Mouse (Mus musculus): ENCODE data around the gene Med20. TPM values are rescaled to one million over a fixed set of nuclear protein-coding genes. Genes with fewer than 3 reads are reported as not detected.

The Med20 gene
- polyA plus RNA-seq, 1 experiment from 2014 or later = 51.6 TPM

DNA sequence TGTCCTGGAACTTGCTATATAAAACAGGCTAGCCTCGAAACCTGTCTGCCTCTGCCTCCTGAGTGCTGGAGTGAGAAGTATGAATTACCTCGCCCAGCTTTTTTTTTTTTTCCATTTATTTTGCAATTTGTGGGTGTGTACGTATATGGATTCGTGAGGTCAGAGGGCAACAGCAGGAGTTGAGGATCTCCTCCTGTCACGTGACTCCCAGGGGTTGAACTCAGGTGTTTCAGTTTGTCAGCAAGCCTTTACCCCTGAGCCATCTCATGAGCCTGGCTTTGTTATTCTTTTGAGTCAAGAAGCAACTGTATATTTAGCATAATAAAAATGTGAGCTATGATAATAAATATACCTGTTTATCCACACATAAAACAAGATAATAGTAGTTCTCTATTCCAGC lies 44.3 kb downstream of the Med20 start:
- H3K27me3 ChIP-seq (ENCODE audit: control insufficient read depth, insufficient read depth, low read depth, low read length) = no peaks in the 10 kb centered on the region
- no peak overlapping the region for H3K9ac ChIP-seq (ENCODE audit: low read length)
- whole genome bisulfite sequencing = 67% methylated on average over 5 of the region's 5 CpGs
- no peak overlapping the region for H3K27ac ChIP-seq (ENCODE audit: low read length)
- no peaks in the 10 kb centered on the region for H3K9me3 ChIP-seq (ENCODE audit: control insufficient read depth, low read length)
- H3K4me1 ChIP-seq (replicated peaks; ENCODE audit: control insufficient read depth, insufficient read depth, low read length) = no peaks in the 10 kb centered on the region
- no peak overlapping the region for H3K4me3 ChIP-seq (ENCODE audit: low read length)
- ATAC-seq (ENCODE audit: low read depth) = no peak
- no peak overlapping the region for H3K4me2 ChIP-seq (ENCODE audit: low read depth, low read length)
- H3K36me3 ChIP-seq (ENCODE audit: control insufficient read depth, insufficient read depth, low read length) = no peaks in the 10 kb centered on the region

DNA sequence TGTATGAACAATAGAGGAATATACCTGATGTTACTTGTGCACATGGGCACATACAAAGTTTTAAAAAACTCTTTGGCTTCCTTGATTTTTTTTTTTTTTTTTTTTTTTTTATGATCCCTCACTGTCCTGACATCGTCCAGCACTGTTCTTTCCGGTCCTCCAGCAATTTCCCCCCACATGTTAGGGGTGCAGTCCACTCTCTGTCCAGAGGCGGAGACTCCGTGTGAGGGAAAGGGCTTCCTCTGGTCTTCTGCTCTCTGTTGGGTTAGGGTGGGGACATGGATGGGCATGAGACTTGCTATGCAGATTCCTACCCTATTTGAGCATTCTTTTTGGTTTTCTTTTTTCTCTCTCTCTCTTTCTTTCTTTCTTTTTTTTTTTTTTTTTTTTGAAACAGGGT lies 46.5 kb downstream of the Med20 start:
- WGBS = 90% methylated on average over 4 of the region's 4 CpGs
- no peaks in the 10 kb centered on the region for H3K36me3 ChIP-seq (ENCODE audit: control insufficient read depth, insufficient read depth, low read length)
- H3K27ac ChIP-seq (ENCODE audit: low read length) = no peak overlapping the region
- no peak overlapping the region for H3K4me2 ChIP-seq (ENCODE audit: low read depth, low read length)
- H3K9ac ChIP-seq (ENCODE audit: low read length) = no peak overlapping the region
- H3K4me3 ChIP-seq (ENCODE audit: low read length) = no peak overlapping the region
- H3K4me1 ChIP-seq (replicated peaks; ENCODE audit: control insufficient read depth, insufficient read depth, low read length) = no peaks in the 10 kb centered on the region
- H3K27me3 ChIP-seq (ENCODE audit: control insufficient read depth, insufficient read depth, low read depth, low read length) = no peaks in the 10 kb centered on the region
- ATAC-seq (ENCODE audit: low read depth) = no peak
- H3K9me3 ChIP-seq (ENCODE audit: control insufficient read depth, low read length) = no peaks in the 10 kb centered on the region

DNA sequence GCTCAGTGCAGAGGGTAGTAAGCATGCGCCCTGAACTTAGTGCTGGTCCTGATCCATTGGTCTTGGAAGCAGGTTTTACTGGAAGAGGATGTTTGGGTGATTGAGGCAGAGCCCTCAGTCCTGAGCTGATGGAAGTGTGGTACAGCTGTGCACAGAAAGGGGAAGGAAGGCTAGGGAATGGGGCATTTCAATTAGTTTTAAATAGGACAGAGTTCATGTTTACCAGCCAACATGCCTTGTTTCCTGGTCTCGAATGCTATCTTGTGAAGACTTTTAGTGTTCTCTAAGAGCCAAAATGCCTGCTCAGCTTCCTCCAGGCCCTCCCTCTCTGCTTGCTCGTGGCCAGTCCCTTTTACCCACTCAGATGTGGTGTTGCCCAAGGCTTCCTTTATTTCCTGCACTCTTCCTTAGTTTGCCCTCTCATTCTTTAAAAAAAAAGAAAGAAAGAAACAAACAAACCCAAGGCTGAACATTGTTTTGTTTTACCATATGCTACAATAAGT lies 47.4 kb downstream of the Med20 start:
- H3K9me3 ChIP-seq (ENCODE audit: control insufficient read depth, low read length) = no peaks in the 10 kb centered on the region
- H3K27ac ChIP-seq (ENCODE audit: low read length) = no peak overlapping the region
- H3K27me3 ChIP-seq (ENCODE audit: control insufficient read depth, insufficient read depth, low read depth, low read length) = no peaks in the 10 kb centered on the region
- no peaks in the 10 kb centered on the region for H3K4me1 ChIP-seq (replicated peaks; ENCODE audit: control insufficient read depth, insufficient read depth, low read length)
- WGBS = 67% methylated on average over 3 of the region's 3 CpGs
- H3K36me3 ChIP-seq (ENCODE audit: control insufficient read depth, insufficient read depth, low read length) = no peaks in the 10 kb centered on the region
- no peak overlapping the region for H3K4me2 ChIP-seq (ENCODE audit: low read depth, low read length)
- ATAC-seq (ENCODE audit: low read depth) = no peak
- H3K9ac ChIP-seq (ENCODE audit: low read length) = no peak overlapping the region
- H3K4me3 ChIP-seq (ENCODE audit: low read length) = no peak overlapping the region

DNA sequence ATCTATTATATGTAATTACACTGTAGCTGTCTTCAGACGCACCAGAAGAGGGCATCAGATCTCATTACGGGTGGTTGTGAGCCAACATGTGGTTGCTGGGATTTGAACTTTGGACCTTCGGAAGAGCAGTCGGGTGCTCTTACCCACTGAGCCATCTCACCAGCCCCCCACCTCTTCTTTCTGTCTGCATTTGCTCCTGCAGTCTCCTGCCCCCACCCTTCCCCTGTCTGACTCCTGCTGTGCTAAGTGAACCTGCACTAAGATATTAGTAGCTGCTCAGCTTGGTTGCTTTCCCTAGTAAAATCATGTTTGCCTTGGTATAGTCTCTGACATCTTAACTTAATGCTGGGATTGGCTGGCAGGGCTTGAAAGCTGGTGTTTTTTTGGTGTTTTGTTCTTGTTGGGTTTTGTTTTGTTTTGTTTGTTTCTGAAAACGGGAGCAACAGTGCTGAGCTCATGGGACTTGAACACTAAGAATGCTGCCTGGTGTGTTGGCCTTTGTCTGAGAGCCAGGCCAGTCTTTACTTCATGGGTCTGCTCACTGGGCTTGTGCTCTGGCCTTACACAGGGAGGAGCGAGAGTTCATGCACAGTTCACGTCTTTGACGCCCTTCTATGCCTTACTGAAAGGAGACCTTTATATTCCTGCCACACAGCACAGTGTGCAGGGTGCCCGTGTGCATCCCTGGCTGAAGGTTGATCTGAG lies 51.8 kb downstream of the Med20 start:
- no peak for ATAC-seq (ENCODE audit: low read depth)
- no peak overlapping the region for H3K27ac ChIP-seq (ENCODE audit: low read length)
- H3K4me1 ChIP-seq (replicated peaks; ENCODE audit: control insufficient read depth, insufficient read depth, low read length) = no peaks in the 10 kb centered on the region
- H3K9me3 ChIP-seq (ENCODE audit: control insufficient read depth, low read length) = no peaks in the 10 kb centered on the region
- no peaks in the 10 kb centered on the region for H3K36me3 ChIP-seq (ENCODE audit: control insufficient read depth, insufficient read depth, low read length)
- 51% methylated on average over 9 of the region's 9 CpGs for WGBS
- H3K9ac ChIP-seq (ENCODE audit: low read length) = no peak overlapping the region
- no peak overlapping the region for H3K4me2 ChIP-seq (ENCODE audit: low read depth, low read length)
- no peaks in the 10 kb centered on the region for H3K27me3 ChIP-seq (ENCODE audit: control insufficient read depth, insufficient read depth, low read depth, low read length)
- no peak overlapping the region for H3K4me3 ChIP-seq (ENCODE audit: low read length)

DNA sequence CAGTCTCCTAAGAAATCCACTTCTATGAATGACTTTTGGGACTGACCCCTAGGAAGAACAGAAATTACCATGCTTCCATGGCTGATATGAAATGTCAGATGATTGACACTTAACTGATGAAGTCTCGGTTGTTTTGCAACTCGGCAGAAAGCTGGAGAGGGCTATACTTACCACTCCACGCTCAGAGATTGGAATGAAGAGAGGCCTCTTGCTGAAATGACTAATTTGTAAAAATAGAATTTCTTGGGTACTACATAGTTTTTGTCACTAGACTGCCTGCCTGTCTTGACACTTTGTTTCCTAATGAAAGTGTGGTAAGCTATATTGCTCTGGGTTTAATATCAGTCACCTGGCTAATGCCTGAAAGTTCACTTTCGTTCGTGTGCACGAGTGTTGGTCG lies 53.1 kb downstream of the Med20 start:
- H3K27ac ChIP-seq (ENCODE audit: low read length) = no peak overlapping the region
- 82% methylated on average over 7 of the region's 7 CpGs for WGBS
- H3K4me1 ChIP-seq (replicated peaks; ENCODE audit: control insufficient read depth, insufficient read depth, low read length) = no peaks in the 10 kb centered on the region
- no peaks in the 10 kb centered on the region for H3K36me3 ChIP-seq (ENCODE audit: control insufficient read depth, insufficient read depth, low read length)
- H3K9me3 ChIP-seq (ENCODE audit: control insufficient read depth, low read length) = no peaks in the 10 kb centered on the region
- no peaks in the 10 kb centered on the region for H3K27me3 ChIP-seq (ENCODE audit: control insufficient read depth, insufficient read depth, low read depth, low read length)
- no peak overlapping the region for H3K9ac ChIP-seq (ENCODE audit: low read length)
- ATAC-seq (ENCODE audit: low read depth) = no peak
- H3K4me2 ChIP-seq (ENCODE audit: low read depth, low read length) = no peak overlapping the region
- no peak overlapping the region for H3K4me3 ChIP-seq (ENCODE audit: low read length)

DNA sequence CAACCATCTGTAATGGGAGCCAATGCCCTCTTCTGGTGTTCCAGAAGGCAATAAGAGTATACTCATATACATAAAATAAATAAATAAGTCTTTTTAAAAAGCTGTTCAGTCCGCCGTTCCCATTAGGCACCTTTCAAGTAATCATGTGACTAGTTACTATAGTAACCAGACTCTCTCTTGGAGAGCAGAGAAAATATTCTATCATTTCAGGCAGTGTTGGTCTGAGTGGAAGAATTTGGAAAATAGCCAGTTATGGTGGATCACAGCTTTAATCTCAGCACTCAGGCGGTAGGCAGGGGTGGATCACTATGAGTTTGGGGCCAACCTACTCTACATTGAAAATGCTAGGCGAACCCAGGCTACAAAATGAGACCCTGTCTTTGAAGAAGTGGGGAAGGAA lies 57.8 kb downstream of the Med20 start:
- no peaks in the 10 kb centered on the region for H3K36me3 ChIP-seq (ENCODE audit: control insufficient read depth, insufficient read depth, low read length)
- no peak overlapping the region for H3K9ac ChIP-seq (ENCODE audit: low read length)
- no peak overlapping the region for H3K4me2 ChIP-seq (ENCODE audit: low read depth, low read length)
- peaks cover 8% of the 10 kb centered on the region for H3K4me1 ChIP-seq (replicated peaks; ENCODE audit: control insufficient read depth, insufficient read depth, low read length)
- H3K4me3 ChIP-seq (ENCODE audit: low read length) = no peak overlapping the region
- 0 out of 2 replicates have a peak, but pooled peaks have one; percentile 15 for ATAC-seq (ENCODE audit: low read depth)
- no peaks in the 10 kb centered on the region for H3K9me3 ChIP-seq (ENCODE audit: control insufficient read depth, low read length)
- H3K27me3 ChIP-seq (ENCODE audit: control insufficient read depth, insufficient read depth, low read depth, low read length) = peaks cover 8% of the 10 kb centered on the region; the same call in 1 of the 2 replicates
- no peak overlapping the region for H3K27ac ChIP-seq (ENCODE audit: low read length)
- 41% methylated on average over 4 of the region's 4 CpGs for WGBS

DNA sequence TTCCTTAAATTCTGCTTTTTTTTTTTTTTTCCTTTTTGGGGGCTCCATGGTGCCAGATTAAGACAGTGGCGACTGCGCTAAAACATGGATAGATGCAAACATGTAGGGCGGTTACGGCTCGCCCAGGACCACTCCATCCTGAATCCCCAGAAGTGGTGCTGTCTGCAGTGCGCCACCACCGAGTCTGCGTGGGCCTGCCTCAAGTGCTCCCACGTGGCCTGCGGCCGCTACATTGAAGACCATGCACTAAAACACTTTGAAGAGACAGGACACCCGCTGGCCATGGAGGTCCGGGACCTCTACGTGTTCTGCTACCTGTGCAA lies 60.6 kb downstream of the Med20 start:
- Histone ChIP-seq H3K9ac (ENCODE audit: low read length) (peak overlapping the region; percentile 61), H3K4me1 (replicated peaks; ENCODE audit: control insufficient read depth, insufficient read depth, low read length) (peaks cover 10% of the 10 kb centered on the region), H3K27me3 (ENCODE audit: control insufficient read depth, insufficient read depth, low read depth, low read length) (peaks cover 8% of the 10 kb centered on the region; the same call in 1 of the 2 replicates), H3K36me3 (ENCODE audit: control insufficient read depth, insufficient read depth, low read length) (no peaks in the 10 kb centered on the region; the same call in 1 of the 2 replicates), H3K4me3 (ENCODE audit: low read length) (peak overlapping the region; percentile 52), H3K9me3 (ENCODE audit: control insufficient read depth, low read length) (no peaks in the 10 kb centered on the region), H3K4me2 (ENCODE audit: low read depth, low read length) (peak overlapping the region; percentile 89), H3K27ac (ENCODE audit: low read length) (no peak overlapping the region)
- ATAC-seq (ENCODE audit: low read depth) = peak; percentile 22
- 15% methylated on average over 14 of the region's 14 CpGs for WGBS

DNA sequence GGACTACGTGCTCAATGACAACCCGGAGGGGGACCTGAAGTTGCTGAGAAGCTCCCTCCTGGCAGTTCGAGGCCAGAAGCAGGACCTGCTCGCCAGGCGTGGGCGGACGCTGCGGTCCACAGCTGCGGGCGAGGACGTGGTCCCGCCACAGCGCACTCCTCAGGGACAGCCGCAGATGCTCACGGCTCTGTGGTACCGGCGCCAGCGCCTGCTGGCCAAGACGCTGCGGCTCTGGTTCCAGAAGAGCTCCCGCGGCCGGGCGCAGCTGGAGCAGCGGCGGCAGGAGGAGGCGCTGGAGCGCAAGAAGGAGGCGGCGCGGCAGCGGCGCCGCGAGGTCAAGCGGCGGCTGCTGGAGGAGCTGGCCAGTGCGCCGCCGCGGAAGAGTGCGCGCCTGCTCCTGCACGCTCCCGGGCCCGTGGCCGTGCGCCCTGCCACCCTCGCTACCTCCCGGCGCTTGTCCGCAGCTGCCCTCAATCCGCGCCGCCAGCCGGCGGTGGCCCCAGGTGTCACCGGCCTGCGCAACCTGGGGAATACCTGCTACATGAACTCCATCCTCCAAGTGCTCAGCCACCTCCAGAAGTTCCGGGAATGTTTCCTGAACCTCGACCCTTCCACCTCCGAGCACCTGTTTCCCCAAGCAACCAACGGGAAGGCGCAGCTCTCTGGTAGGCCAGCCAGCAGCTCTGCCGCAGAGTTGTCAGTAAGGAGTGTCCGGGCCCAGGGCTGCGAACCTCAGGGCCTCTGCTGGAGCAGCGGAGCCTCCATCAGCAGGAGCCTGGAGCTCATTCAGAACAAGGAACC lies 61.1 kb downstream of the Med20 start:
- 0 out of 2 replicates have a peak overlapping the region, but pooled peaks have one; percentile 20 for H3K27ac ChIP-seq (ENCODE audit: low read length)
- peak overlapping the region; percentile 52 for H3K4me3 ChIP-seq (ENCODE audit: low read length)
- peak; percentile 94 for ATAC-seq (ENCODE audit: low read depth)
- WGBS = 4% methylated on average over 57 of the region's 68 CpGs
- H3K9ac ChIP-seq (ENCODE audit: low read length) = peak overlapping the region; percentile 62
- H3K9me3 ChIP-seq (ENCODE audit: control insufficient read depth, low read length) = no peaks in the 10 kb centered on the region
- no peaks in the 10 kb centered on the region; the same call in 1 of the 2 replicates for H3K36me3 ChIP-seq (ENCODE audit: control insufficient read depth, insufficient read depth, low read length)
- H3K27me3 ChIP-seq (ENCODE audit: control insufficient read depth, insufficient read depth, low read depth, low read length) = peaks cover 8% of the 10 kb centered on the region; the same call in 1 of the 2 replicates
- H3K4me1 ChIP-seq (replicated peaks; ENCODE audit: control insufficient read depth, insufficient read depth, low read length) = peaks cover 10% of the 10 kb centered on the region
- peak overlapping the region; percentile 89 for H3K4me2 ChIP-seq (ENCODE audit: low read depth, low read length)
